Comparison of ENCODE assay signal across 7 mouse cellular contexts in the genomic region with DNA sequence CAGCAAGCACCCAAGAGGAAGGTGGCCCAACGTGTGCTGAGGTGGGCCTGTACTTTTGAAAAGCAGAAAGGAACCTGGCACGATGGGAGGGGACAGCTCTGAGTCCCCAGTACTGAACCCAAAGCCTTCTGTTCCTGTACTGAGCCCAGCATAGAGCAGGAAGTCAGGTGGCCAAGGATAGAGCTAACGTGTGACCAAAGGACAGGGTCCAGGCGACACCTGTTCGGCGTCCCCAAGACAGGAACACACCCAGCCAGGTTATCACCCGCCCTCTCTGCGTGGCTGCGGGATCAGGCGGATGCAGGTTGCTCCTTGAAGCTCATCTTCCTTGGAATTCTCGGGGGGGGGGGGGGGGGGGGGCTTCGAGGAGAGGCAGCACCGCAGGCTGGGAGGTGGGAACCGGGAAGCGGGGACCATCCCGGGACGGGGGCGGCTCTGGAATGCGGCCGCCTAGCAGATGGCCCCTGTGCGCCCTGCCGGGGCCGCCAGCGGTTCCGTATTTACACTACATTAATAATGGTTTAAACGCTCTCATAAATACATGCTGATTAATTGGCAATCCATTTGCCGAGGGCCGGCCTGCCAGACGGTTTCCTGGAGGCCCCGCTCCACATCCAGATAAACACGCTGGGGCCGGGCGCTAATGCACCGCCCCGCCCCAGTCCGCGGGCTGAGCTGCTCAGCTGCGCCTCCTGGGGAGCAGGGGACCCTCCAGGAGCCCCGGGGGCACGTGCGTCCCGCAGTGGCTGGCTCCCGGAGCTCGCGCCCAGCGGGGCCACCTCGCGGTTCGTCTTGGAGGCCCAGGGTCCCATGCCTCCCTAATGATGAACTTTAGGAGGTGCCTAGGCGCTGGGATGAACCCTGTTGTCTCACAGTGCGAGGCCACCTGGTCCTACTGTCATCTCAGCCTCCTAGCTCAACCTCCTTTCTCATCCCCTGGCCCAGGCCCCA.
DNase-seq lines count a peak whose midpoint lies in the region; ATAC-seq lines count a peak whose summit lies in the region.

No protein-coding gene starts in this region.

- WGBS in embryonic facial prominence, embryonic 14.5 days, result 3% methylated on average over 18 of the region's 51 CpGs
- 3% methylated on average over 48 of the region's 51 CpGs for WGBS in hindbrain, embryonic 14.5 days

- H3K4me3 ChIP-seq in megakaryocyte, embryonic 14.5 days (replicated peaks), result peak overlapping the region; percentile 23
- peak overlapping the region; percentile 22 for H3K4me3 ChIP-seq in embryonic facial prominence, embryonic 14.5 days (ENCODE audit: low read depth, low read length)
- H3K4me3 ChIP-seq in hindbrain, embryonic 14.5 days (replicated peaks; ENCODE audit: low read length), result peak overlapping the region; percentile 29

- DNase-seq in embryonic facial prominence, embryonic 14.5 days (ENCODE audit: low spot score), result peak; percentile 41
- DNase-seq in hindbrain, embryonic 14.5 days (ENCODE audit: low spot score), result no peak
- DNase-seq in lung, postnatal 14 days, result peak; percentile 41
- peak; percentile 19 for DNase-seq in thymus, postnatal 25 days

- H3K4me1 ChIP-seq in megakaryocyte, embryonic 14.5 days, result peaks cover 18% of the 10 kb centered on the region
- H3K4me1 ChIP-seq in embryonic facial prominence, embryonic 14.5 days (ENCODE audit: control insufficient read depth, insufficient read depth, low read length), result peaks cover 31% of the 10 kb centered on the region
- peaks cover 13% of the 10 kb centered on the region for H3K4me1 ChIP-seq in hindbrain, embryonic 14.5 days (replicated peaks; ENCODE audit: control insufficient read depth, insufficient read depth, low read length)

- H3K27ac ChIP-seq in embryonic facial prominence, embryonic 14.5 days (replicated peaks; ENCODE audit: low read depth, low read length), result no peak overlapping the region
- no peak overlapping the region for H3K27ac ChIP-seq in hindbrain, embryonic 14.5 days

- peak overlapping the region; percentile 51 for H3K4me2 ChIP-seq in embryonic facial prominence, embryonic 14.5 days (ENCODE audit: low read depth, low read length)
- H3K4me2 ChIP-seq in hindbrain, embryonic 14.5 days (replicated peaks), result peak overlapping the region; percentile 60

- no peak overlapping the region for H3K9ac ChIP-seq in embryonic facial prominence, embryonic 14.5 days (ENCODE audit: low read depth, low read length)
- peak overlapping the region; percentile 40; the same call in 1 of the 2 replicates for H3K9ac ChIP-seq in hindbrain, embryonic 14.5 days

- no peaks in the 10 kb centered on the region for H3K9me3 ChIP-seq in megakaryocyte, embryonic 14.5 days
- no peaks in the 10 kb centered on the region for H3K9me3 ChIP-seq in embryonic facial prominence, embryonic 14.5 days (ENCODE audit: control insufficient read depth, low read length)
- H3K9me3 ChIP-seq in hindbrain, embryonic 14.5 days (ENCODE audit: control insufficient read depth, low read length), result no peaks in the 10 kb centered on the region

- H3K36me3 ChIP-seq in megakaryocyte, embryonic 14.5 days (replicated peaks; ENCODE audit: low read length), result no peaks in the 10 kb centered on the region
- no peaks in the 10 kb centered on the region for H3K36me3 ChIP-seq in embryonic facial prominence, embryonic 14.5 days (ENCODE audit: control insufficient read depth, insufficient read depth, low read length)
- no peaks in the 10 kb centered on the region for H3K36me3 ChIP-seq in hindbrain, embryonic 14.5 days (replicated peaks; ENCODE audit: control insufficient read depth, insufficient read depth)

- H3K27me3 ChIP-seq in megakaryocyte, embryonic 14.5 days (replicated peaks), result peaks cover 80% of the 10 kb centered on the region
- H3K27me3 ChIP-seq in embryonic facial prominence, embryonic 14.5 days (replicated peaks; ENCODE audit: control insufficient read depth, insufficient read depth, low read length), result peaks cover 65% of the 10 kb centered on the region
- peaks cover 42% of the 10 kb centered on the region for H3K27me3 ChIP-seq in hindbrain, embryonic 14.5 days (ENCODE audit: control insufficient read depth, insufficient read depth, low read length)

- no peak for ATAC-seq in megakaryocyte, adult 5-6 weeks (ENCODE audit: poor library complexity, severe bottlenecking)
- ATAC-seq in embryonic facial prominence, embryonic 14.5 days (ENCODE audit: low read depth), result peak; percentile 39
- peak; percentile 51; the same call in 1 of the 2 replicates for ATAC-seq in hindbrain, embryonic 14.5 days (ENCODE audit: low FRiP score)
- ATAC-seq in cerebellum, adult (ENCODE audit: insufficient number of reproducible peaks, low FRiP score, low TSS enrichment), result no peak

Comparison
In these comparisons a context has a peak if more than half of its experiments do, and no peak if none do; other contexts are left out.
1. ATAC-seq: peak in embryonic facial prominence, embryonic 14.5 days (single experiment) and hindbrain, embryonic 14.5 days (single experiment); none in megakaryocyte, adult 5-6 weeks (single experiment) and cerebellum, adult (single experiment).
2. Peak in every context shown above with its lines, with median percentiles within 50 percentile points of each other: H3K4me3 ChIP-seq.